Mouse (Mus musculus) forebrain, postnatal 0 days (tissue): ENCODE data around the gene Rbms3. TPM values are rescaled to one million over a fixed set of nuclear protein-coding genes. Genes with fewer than 3 reads are reported as not detected.

Source experiments
- ATAC-seq: fragments of 200-750 bp; cut with Nextera tagmentation; 2 replicates; pipeline ENCODE4 v1.8.0; 2017; ENCODE audit warnings: mild to moderate bottlenecking, moderate library complexity
- DNase-seq: peaks from one replicate; pipeline ENCODE4 v3.0.0-alpha.2; 2015
- H3K27ac ChIP-seq: fragments of 300-500 bp; sonication (generic); 2 replicates; pipeline ENCODE4 v1.5.1; 2014; ENCODE audit warnings: low read depth, mild to moderate bottlenecking, antibody characterized with exemption, low read length, moderate library complexity, mixed read lengths
- H3K27me3 ChIP-seq: fragments of 300-500 bp; sonication (generic); 2 replicates; pipeline ENCODE4 v1.6.1; 2014; ENCODE audit warnings: mild to moderate bottlenecking, low read length, mixed read lengths; ENCODE audit not compliant: insufficient read depth
- H3K36me3 ChIP-seq: fragments of 300-500 bp; sonication (generic); 2 replicates; pipeline ENCODE4 v1.6.1; 2014; ENCODE audit warnings: mild to moderate bottlenecking, moderate library complexity; ENCODE audit not compliant: insufficient read depth
- H3K4me1 ChIP-seq: fragments of 300-500 bp; sonication (generic); 2 replicates; pipeline ENCODE4 v1.6.1; 2014; ENCODE audit warnings: antibody characterized with exemption; ENCODE audit not compliant: insufficient read depth
- H3K4me2 ChIP-seq: fragments of 300-500 bp; sonication (generic); 2 replicates; pipeline ENCODE4 v1.6.1; 2014; ENCODE audit warnings: low read depth, mild to moderate bottlenecking, moderate library complexity
- H3K4me3 ChIP-seq: fragments of 300-500 bp; sonication (generic); 2 replicates; pipeline ENCODE4 v1.5.1; 2014; ENCODE audit warnings: low read depth, low read length, mixed read lengths
- H3K9ac ChIP-seq: fragments of 300-500 bp; sonication (generic); 2 replicates; pipeline ENCODE4 v1.6.1; 2014; ENCODE audit warnings: mild to moderate bottlenecking
- H3K9me3 ChIP-seq: fragments of 300-500 bp; sonication (generic); 2 replicates; pipeline ENCODE4 v1.6.1; 2016; ENCODE audit warnings: low read length
- CTCF ChIP-seq: sonication (generic); IDR thresholded peaks from 2 replicates; pipeline ENCODE4 v1.5.1; 2016; ENCODE audit warnings: antibody characterized with exemption, control low read depth, low read depth
- WGBS: fragments of 180-500 bp; shearing (Covaris S2); extraction: QIAGEN DNeasy Blood & Tissue Kit; methylation state at CpG from one replicate; pipeline ENCODE4 v1.1.7; 2014; 5-methylcytosine and 5-hydroxymethylcytosine counted together
- polyA plus RNA-seq: library from polyadenylated mRNA; unstranded; fragments of >200 nt; fragmentation: Nextera tagmentation; extraction: Ambion mirVana; gene quantifications from 2 replicates; pipeline ENCODE4 v1.2.1, GENCODE M21; 2015
- total RNA-seq: library from RNA; depleted of rRNA; stranded (reverse); fragments of >200 nt; gene quantifications from 2 replicates; pipeline ENCODE4 v1.2.3, GENCODE M21; 2014

Gene Rbms3
- total and polyA plus RNA-seq, 2 experiments from 2014 or later, result 29.9 to 38.8 TPM

GRCm38 (mm10) chr9:116976575-116977408, 652.9 kb downstream of the Rbms3 start:
- H3K4me1 ChIP-seq, result no peaks in the 10 kb centered on the region

GRCm38 (mm10) chr9:116975269-116975668, 654.4 kb downstream of the Rbms3 start:
- Histone ChIP-seq H3K4me3 (no peak overlapping the region), H3K27ac (no peak overlapping the region), H3K9ac (no peak overlapping the region), H3K9me3 (0 out of 2 replicates have a peak, but pooled peaks cover 3% of the 10 kb centered on the region), H3K36me3 (no peaks in the 10 kb centered on the region), H3K4me1 (no peaks in the 10 kb centered on the region), H3K27me3 (no peaks in the 10 kb centered on the region), H3K4me2 (no peak overlapping the region)
- TF ChIP-seq CTCF, result no peak
- WGBS, result 92% methylated on average over 4 of the region's 4 CpGs
- DNase-seq, result no peak
- ATAC-seq, result no peak

More at GRCm38 (mm10) chr9:116976575-116977408, 652.9 kb downstream of the Rbms3 start:
- Histone ChIP-seq H3K4me2 (no peak overlapping the region), H3K4me3 (no peak overlapping the region), H3K27ac (no peak overlapping the region), H3K27me3 (no peaks in the 10 kb centered on the region), H3K9me3 (0 out of 2 replicates have a peak, but pooled peaks cover 3% of the 10 kb centered on the region), H3K36me3 (no peaks in the 10 kb centered on the region), H3K9ac (no peak overlapping the region)
- DNase-seq (peak; percentile 84), ATAC-seq (peak; percentile 71)
- TF ChIP-seq CTCF, result peak; percentile 37
- WGBS, result 68% methylated on average over 21 of the region's 21 CpGs

- Histone ChIP-seq H3K27ac (no peak overlapping the region), H3K9me3 (0 out of 2 replicates have a peak, but pooled peaks cover 3% of the 10 kb centered on the region), H3K9ac (no peak overlapping the region), H3K36me3 (no peaks in the 10 kb centered on the region), H3K4me1 (no peaks in the 10 kb centered on the region), H3K27me3 (no peaks in the 10 kb centered on the region), H3K4me2 (no peak overlapping the region), H3K4me3 (no peak overlapping the region)
- ATAC-seq (no peak), DNase-seq (no peak)
- WGBS, result 96% methylated on average over 3 of the region's 3 CpGs
- TF ChIP-seq CTCF, result no peak; the same call in 1 of the 2 replicates
Measured at GRCm38 (mm10) chr9:116974134-116974533, 655.6 kb downstream of the Rbms3 start.

- H3K4me1 ChIP-seq, result no peaks in the 10 kb centered on the region
- 0 out of 2 replicates have a peak, but pooled peaks cover 3% of the 10 kb centered on the region for H3K9me3 ChIP-seq
- no peak overlapping the region for H3K4me3 ChIP-seq
- no peak for TF ChIP-seq CTCF
- ATAC-seq (no peak), DNase-seq (no peak)
- H3K27ac ChIP-seq, result no peak overlapping the region
- WGBS, result 19% methylated on average over 2 of the region's 2 CpGs
- H3K4me2 ChIP-seq, result no peak overlapping the region
- H3K36me3 ChIP-seq, result no peaks in the 10 kb centered on the region
- no peaks in the 10 kb centered on the region for H3K27me3 ChIP-seq
- no peak overlapping the region for H3K9ac ChIP-seq
Measured at GRCm38 (mm10) chr9:116973594-116973993, 656.1 kb downstream of the Rbms3 start.

- Histone ChIP-seq H3K36me3 (no peaks in the 10 kb centered on the region), H3K4me1 (no peaks in the 10 kb centered on the region), H3K27ac (no peak overlapping the region), H3K9ac (no peak overlapping the region), H3K4me2 (no peak overlapping the region), H3K4me3 (no peak overlapping the region), H3K27me3 (peaks cover 5% of the 10 kb centered on the region; the same call in 1 of the 2 replicates), H3K9me3 (no peaks in the 10 kb centered on the region)
- no peak for TF ChIP-seq CTCF
- DNase-seq (no peak), ATAC-seq (no peak)
- WGBS, result 94% methylated on average over 3 of the region's 3 CpGs
Measured at GRCm38 (mm10) chr9:116967317-116967716, 662.4 kb downstream of the Rbms3 start.

GRCm38 (mm10) chr9:116965691-116966090, 664.0 kb downstream of the Rbms3 start:
- ATAC-seq, result no peak
- Histone ChIP-seq H3K4me3 (no peak overlapping the region), H3K9ac (no peak overlapping the region), H3K36me3 (no peaks in the 10 kb centered on the region), H3K27me3 (peaks cover 5% of the 10 kb centered on the region; the same call in 1 of the 2 replicates), H3K27ac (no peak overlapping the region), H3K9me3 (no peaks in the 10 kb centered on the region), H3K4me2 (no peak overlapping the region), H3K4me1 (no peaks in the 10 kb centered on the region)
- TF ChIP-seq CTCF, result no peak
- WGBS, result 30% methylated on average over 6 of the region's 6 CpGs
- no peak for DNase-seq

GRCm38 (mm10) chr9:116956156-116956555, 673.6 kb downstream of the Rbms3 start:
- Histone ChIP-seq H3K9me3 (no peaks in the 10 kb centered on the region), H3K36me3 (no peaks in the 10 kb centered on the region), H3K27me3 (no peaks in the 10 kb centered on the region), H3K27ac (no peak overlapping the region), H3K4me1 (no peaks in the 10 kb centered on the region), H3K9ac (no peak overlapping the region), H3K4me3 (no peak overlapping the region), H3K4me2 (no peak overlapping the region)
- WGBS, result 90% methylated on average over 2 of the region's 2 CpGs
- ATAC-seq (no peak), DNase-seq (no peak)
- TF ChIP-seq CTCF, result no peak
